Mouse (Mus musculus) lung, embryonic 14.5 days (tissue): Measurements from ENCODE around the gene Trim65. TPM values are rescaled to one million over a fixed set of nuclear protein-coding genes. Genes with fewer than 3 reads are reported as not detected.
A peak's percentile ranks its signal among the peaks of the same experiment; 100 is the strongest.

ENCODE experiments used
- ATAC-seq: fragments of 200-750 bp; cut with Nextera tagmentation; 2 replicates; pipeline ENCODE4 v1.8.0; 2017; ENCODE audit warnings: mild to moderate bottlenecking, moderate TSS enrichment, moderate library complexity; ENCODE audit not compliant: insufficient read depth
- DNase-seq: peaks from one replicate; pipeline ENCODE4 v3.0.0-alpha.2; 2015
- H3K27ac ChIP-seq: fragments of 300-500 bp; sonication (generic); 2 replicates; pipeline ENCODE4 v1.5.1; 2014; ENCODE audit warnings: low read depth, mild to moderate bottlenecking, moderate library complexity
- H3K27me3 ChIP-seq: fragments of 300-500 bp; sonication (generic); 2 replicates; pipeline ENCODE4 v1.6.1; 2014; ENCODE audit warnings: low read length, control low read depth; ENCODE audit not compliant: insufficient read depth
- H3K36me3 ChIP-seq: fragments of 300-500 bp; sonication (generic); 2 replicates; pipeline ENCODE4 v1.6.1; 2014; ENCODE audit warnings: control low read depth; ENCODE audit not compliant: insufficient read depth
- H3K4me1 ChIP-seq: fragments of 300-500 bp; sonication (generic); 2 replicates; pipeline ENCODE4 v1.6.1; 2014; ENCODE audit warnings: antibody characterized with exemption, control low read depth; ENCODE audit not compliant: insufficient read depth
- H3K4me2 ChIP-seq: fragments of 300-500 bp; sonication (generic); 2 replicates; pipeline ENCODE4 v1.6.1; 2014; ENCODE audit warnings: mild to moderate bottlenecking
- H3K4me3 ChIP-seq: fragments of 300-500 bp; sonication (generic); 2 replicates; pipeline ENCODE4 v1.5.1; 2014; ENCODE audit warnings: low read depth, low read length
- H3K9ac ChIP-seq: fragments of 300-500 bp; sonication (generic); 2 replicates; pipeline ENCODE4 v1.6.1; 2014
- H3K9me3 ChIP-seq: fragments of 300-500 bp; sonication (generic); 2 replicates; pipeline ENCODE4 v1.6.1; 2016; ENCODE audit warnings: low read depth, low read length, control low read depth
- CTCF ChIP-seq: IDR thresholded peaks from 2 replicates; pipeline ENCODE4 v1.5.1; 2016; ENCODE audit warnings: antibody characterized with exemption, low read depth
- WGBS: fragments of 180-500 bp; shearing (Covaris S2); extraction: QIAGEN DNeasy Blood & Tissue Kit; methylation state at CpG from one replicate; pipeline ENCODE4 v1.1.7; 2014; 5-methylcytosine and 5-hydroxymethylcytosine counted together
- polyA plus RNA-seq: library from polyadenylated mRNA; unstranded; fragments of >200 nt; fragmentation: Nextera tagmentation; extraction: Ambion mirVana; gene quantifications from 2 replicates; pipeline ENCODE4 v1.2.1, GENCODE M21; 2014

The Trim65 gene
- polyA plus RNA-seq, 1 experiment from 2014 or later: 3.9 TPM

DNA sequence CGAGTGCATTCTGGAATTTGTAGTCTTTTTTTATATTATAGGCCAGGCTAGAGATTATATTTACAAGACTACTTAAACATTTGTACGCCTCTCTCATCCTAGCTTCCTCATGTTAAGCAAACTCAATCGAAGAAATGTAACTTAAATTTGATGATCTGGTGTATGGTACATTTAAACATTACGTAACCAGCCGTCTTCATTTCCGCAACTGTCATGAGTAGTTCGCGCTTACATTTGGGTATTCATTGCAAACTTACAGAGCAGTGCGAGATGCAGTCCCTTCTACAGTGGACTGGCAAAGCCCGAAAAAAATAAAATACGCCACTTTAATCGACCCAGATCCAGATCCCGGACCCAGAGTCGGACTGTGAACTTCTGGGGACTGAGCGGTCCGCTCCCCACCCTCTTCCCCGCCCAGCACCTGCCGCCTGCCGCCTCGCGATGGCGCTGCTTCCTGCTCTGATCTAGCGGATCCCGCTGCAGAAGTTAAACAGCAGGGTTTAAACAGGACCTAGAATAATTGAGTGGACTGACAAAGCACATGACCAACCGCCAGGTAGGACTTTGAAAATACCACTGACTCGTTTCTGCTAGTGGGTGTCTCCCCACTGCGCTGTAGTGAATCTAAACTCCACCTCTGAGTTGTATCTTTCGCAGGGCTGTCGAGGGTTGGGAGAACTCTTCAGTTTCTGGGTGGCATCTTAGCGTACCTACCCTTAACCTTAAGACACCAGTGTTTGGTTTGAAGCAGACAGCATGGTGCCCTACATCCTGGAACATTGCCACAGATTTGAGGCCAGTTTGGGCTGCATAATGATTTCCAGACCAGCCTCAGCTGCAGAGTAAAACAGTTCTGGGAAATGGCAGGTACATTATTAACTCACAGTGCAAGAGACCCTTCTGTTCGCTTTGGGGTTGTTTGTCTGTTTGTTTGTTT, 43.5 kb downstream of the Trim65 start:
- H3K9ac ChIP-seq: peak overlapping the region; percentile 33

DNA sequence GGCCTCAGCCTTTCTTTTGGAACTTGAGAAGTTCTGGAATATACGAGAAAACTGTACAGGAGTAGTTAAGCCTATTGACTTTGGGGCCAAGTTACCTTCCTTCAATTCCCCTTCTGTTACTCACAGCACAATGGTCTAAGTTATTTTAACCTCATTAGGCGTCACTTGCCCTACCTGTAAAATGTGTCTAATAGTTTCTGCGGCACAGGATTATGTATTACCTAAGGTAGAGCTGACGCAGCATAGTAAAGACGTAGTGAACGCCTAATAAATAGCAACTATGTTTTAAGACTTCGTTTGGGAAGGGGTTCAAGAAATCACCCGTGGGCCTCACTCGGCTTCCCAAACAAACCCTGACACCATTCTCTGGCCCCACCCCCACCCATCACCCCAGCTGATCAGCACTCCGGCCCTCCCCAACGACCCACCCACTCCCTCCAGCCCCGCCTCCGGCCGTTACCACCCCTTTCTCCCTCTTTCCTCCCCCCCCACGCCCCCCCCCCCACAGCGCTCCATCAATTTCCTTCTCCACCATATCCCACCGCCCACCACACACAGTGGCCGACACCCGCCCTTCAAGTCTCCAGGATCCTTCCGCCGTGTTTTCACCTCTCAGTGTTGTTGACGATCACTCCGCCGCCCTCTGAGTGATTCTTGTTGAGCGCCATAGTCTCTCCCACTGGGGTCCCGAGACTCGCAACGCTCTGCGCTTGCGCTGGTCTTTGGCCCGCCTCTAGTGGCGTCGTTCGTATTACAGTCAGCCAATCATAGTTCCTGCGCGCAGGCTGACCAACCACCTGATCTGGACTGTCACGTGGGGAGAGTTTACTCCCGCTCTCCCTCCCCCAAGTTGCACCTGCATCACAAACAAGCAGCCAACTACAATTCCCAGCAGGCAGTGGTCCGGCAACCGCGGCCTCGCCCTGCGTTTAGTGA, 44.4 kb downstream of the Trim65 start, which contains the start of gene Wbp2:
Gene Wbp2, minus strand, starts transcription at position 738 of the 936 bp plus-strand sequence.
- H3K4me1 ChIP-seq: peaks cover 6% of the 10 kb centered on the region; the same call in 1 of the 2 replicates
- 4% methylated on average over 41 of the region's 43 CpGs for WGBS
- H3K27me3 ChIP-seq: no peaks in the 10 kb centered on the region
- peak; percentile 57 for TF ChIP-seq CTCF
- H3K4me2 ChIP-seq: peak within 1 kb of the TSS; percentile 67
- H3K9me3 ChIP-seq: no peaks in the 10 kb centered on the region
- peak; percentile 99 for DNase-seq
- H3K4me3 ChIP-seq: peak within 1 kb of the TSS; percentile 41
- H3K27ac ChIP-seq: peak within 1 kb of the TSS; percentile 84
- ATAC-seq: peak; percentile 96
- H3K9ac ChIP-seq: peak within 1 kb of the TSS; percentile 49
- peaks cover 27% of the 10 kb centered on the region for H3K36me3 ChIP-seq

More for the DNA sequence above, 43.5 kb downstream of the Trim65 start:
- TF ChIP-seq CTCF: peak; percentile 88
- Histone ChIP-seq H3K27ac (peak overlapping the region; percentile 84), H3K9me3 (no peaks in the 10 kb centered on the region), H3K27me3 (no peaks in the 10 kb centered on the region), H3K4me2 (peak overlapping the region; percentile 67), H3K4me3 (peak overlapping the region; percentile 41), H3K36me3 (peaks cover 19% of the 10 kb centered on the region), H3K4me1 (peaks cover 6% of the 10 kb centered on the region; the same call in 1 of the 2 replicates)
- 3% methylated on average over 31 of the region's 31 CpGs for WGBS
- ATAC-seq (peak; percentile 79), DNase-seq (peak; percentile 89)

DNA sequence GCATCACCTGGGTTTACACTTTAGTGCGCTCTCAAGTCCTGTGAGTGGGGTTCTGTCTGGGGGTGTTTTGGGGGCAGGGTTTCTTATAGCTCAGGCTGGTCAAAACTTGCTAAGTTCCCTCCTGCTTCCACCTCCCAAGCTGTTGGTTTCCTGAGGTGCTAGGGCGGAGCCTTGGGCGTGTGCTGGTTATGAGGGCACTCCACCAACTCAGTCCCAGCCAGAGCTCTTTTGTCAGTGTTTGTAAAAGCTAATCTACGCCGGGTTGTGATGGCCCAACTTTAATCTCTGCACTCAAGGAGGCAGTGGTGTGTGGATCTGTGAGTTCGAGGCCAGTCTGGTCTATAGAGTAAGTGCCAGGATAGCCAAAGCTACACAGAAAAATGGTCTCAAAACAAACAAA, 46.8 kb downstream of the Trim65 start:
- TF ChIP-seq CTCF: no peak
- Histone ChIP-seq H3K9me3 (no peaks in the 10 kb centered on the region), H3K36me3 (peaks cover 50% of the 10 kb centered on the region), H3K4me3 (no peak overlapping the region), H3K27ac (no peak overlapping the region), H3K4me2 (no peak overlapping the region), H3K4me1 (peaks cover 6% of the 10 kb centered on the region; the same call in 1 of the 2 replicates), H3K9ac (no peak overlapping the region), H3K27me3 (no peaks in the 10 kb centered on the region)
- DNase-seq (no peak), ATAC-seq (no peak)
- WGBS: 79% methylated on average over 6 of the region's 6 CpGs

DNA sequence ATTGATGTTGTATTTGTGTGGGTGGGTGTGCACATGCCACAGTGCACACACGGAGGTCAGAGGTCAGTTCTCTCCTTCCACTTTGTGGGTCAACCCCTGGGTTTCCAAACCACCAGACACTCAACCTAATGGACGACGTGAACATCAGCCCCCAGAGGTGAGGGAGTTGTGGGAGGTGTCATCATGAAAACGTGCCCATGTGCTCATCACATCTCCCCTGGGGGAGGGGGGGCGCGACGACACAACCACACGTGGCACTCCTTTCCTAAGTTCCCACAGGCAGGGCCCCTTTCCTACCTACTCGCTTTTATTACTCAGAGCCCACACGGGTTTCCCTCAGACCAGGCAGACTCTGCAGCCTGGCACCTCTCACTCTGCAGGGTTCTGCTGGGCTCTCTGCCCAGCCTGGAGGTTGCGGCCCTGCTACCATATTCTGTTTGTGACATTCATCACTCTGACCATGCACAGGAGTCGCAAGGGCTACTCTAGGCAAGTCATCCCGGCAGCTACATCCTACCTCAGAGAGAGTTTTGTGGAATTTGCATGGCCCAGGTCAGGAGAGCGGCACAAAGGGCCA, 47.7 kb downstream of the Trim65 start:
- peaks cover 6% of the 10 kb centered on the region; the same call in 1 of the 2 replicates for H3K4me1 ChIP-seq
- H3K27ac ChIP-seq: no peak overlapping the region
- peaks cover 56% of the 10 kb centered on the region for H3K36me3 ChIP-seq
- no peaks in the 10 kb centered on the region for H3K9me3 ChIP-seq
- WGBS: 90% methylated on average over 14 of the region's 14 CpGs
- H3K4me2 ChIP-seq: no peak overlapping the region
- H3K4me3 ChIP-seq: no peak overlapping the region
- H3K27me3 ChIP-seq: no peaks in the 10 kb centered on the region
- no peak for TF ChIP-seq CTCF
- DNase-seq (no peak), ATAC-seq (no peak)
- H3K9ac ChIP-seq: no peak overlapping the region

DNA sequence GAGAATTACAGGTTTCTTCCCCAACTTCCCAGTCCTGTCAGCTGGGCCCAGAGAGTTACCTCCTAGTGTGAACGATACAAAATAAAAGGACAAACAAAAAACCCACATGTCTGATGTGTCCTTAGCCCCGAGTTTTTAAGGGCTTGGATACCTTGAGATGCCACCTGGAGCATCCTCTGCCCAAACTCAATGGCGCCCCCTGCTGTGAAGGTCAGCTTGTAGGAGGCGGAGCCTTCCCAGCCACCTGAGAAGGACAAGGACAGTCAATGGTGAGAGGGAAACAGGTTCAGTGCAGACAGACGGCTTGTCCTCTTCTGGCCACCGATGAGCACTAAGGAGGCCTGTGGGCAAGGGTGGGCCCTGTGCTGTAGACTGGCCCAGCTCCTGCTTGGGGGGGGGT, 49.8 kb downstream of the Trim65 start:
- WGBS: 65% methylated on average over 6 of the region's 6 CpGs
- Histone ChIP-seq H3K27me3 (no peaks in the 10 kb centered on the region), H3K9ac (no peak overlapping the region), H3K9me3 (no peaks in the 10 kb centered on the region), H3K36me3 (peaks cover 56% of the 10 kb centered on the region), H3K27ac (no peak overlapping the region), H3K4me2 (no peak overlapping the region), H3K4me3 (no peak overlapping the region), H3K4me1 (peaks cover 9% of the 10 kb centered on the region)
- DNase-seq (peak; percentile 48), ATAC-seq (no peak)
- peak; percentile 58 for TF ChIP-seq CTCF

DNA sequence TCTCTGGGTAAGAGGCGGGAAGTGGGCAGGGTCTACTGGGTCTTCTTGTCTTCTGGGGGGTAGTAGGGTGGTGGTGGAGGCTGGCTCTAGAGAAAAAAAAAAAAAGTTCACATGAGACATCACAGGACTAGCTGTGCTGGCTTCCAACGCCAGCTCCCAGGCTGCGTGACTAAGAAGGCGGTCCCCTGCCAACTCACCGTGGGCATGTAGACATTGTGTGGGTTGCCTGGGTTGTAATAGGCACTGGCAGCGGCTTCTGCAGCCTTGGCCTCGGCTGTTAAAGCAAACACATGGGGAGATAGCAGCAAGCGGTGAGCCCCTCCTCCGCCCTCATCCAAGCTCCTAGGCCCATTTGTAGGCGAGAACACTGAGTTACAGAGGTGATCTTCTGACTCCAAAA, 51.4 kb downstream of the Trim65 start:
- no peak overlapping the region for H3K27ac ChIP-seq
- DNase-seq (no peak), ATAC-seq (no peak)
- H3K9me3 ChIP-seq: no peaks in the 10 kb centered on the region
- H3K36me3 ChIP-seq: peaks cover 56% of the 10 kb centered on the region
- no peaks in the 10 kb centered on the region for H3K27me3 ChIP-seq
- H3K9ac ChIP-seq: no peak overlapping the region
- no peak overlapping the region for H3K4me2 ChIP-seq
- peaks cover 3% of the 10 kb centered on the region; the same call in 1 of the 2 replicates for H3K4me1 ChIP-seq
- H3K4me3 ChIP-seq: no peak overlapping the region
- no peak for TF ChIP-seq CTCF
- WGBS: 62% methylated on average over 10 of the region's 10 CpGs
